In the genomic region with DNA sequence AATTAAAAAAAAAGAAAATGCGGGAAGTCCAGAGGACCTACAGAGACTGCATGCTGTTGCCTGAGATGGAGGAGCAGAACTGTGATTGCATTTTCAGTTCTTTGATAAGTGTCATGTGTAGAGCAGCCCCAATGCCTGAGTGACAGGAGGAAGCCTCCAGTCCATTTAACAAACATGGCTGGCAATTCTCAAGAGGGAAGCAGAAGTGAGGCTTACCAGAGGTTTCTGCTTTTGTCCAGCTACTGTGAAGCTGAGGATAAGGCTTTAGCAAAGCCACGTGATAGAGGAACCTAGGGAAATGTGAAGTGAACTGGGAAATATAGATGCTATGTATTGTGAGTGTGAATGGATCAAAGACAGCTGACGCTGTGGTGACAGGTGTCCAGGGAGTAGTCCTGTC, we compare ENCODE assay signal across 22 mouse cellular contexts. TPM values are rescaled to one million over a fixed set of nuclear protein-coding genes. Genes with fewer than 3 reads are reported as not detected.
"Had no signal": no experiment of that assay in that cellular context is flagged by ENCODE, and none has a peak within 500 bp of the region (broad histone marks: within the 10 kb centered on the region; RNA-seq: fewer than 3 reads in every experiment).

No protein-coding gene starts in this region.

- H3K36me3 ChIP-seq: liver, embryonic 15.5 days; lung, embryonic 15.5 days; midbrain, embryonic 10.5 days; midbrain, embryonic 13.5 days; midbrain, embryonic 15.5 days; neural tube, embryonic 12.5 days; stomach, embryonic 15.5 days had no signal

- H3K4me1 ChIP-seq: liver, embryonic 15.5 days; lung, embryonic 15.5 days; midbrain, embryonic 10.5 days; midbrain, embryonic 13.5 days; midbrain, embryonic 15.5 days; neural tube, embryonic 12.5 days; stomach, embryonic 15.5 days had no signal

- ATAC-seq: liver, postnatal 0 days; midbrain, embryonic 13.5 days; midbrain, embryonic 15.5 days had no signal

- H3K4me2 ChIP-seq: liver, embryonic 15.5 days; lung, embryonic 15.5 days; midbrain, embryonic 13.5 days; midbrain, embryonic 15.5 days; neural tube, embryonic 12.5 days; stomach, embryonic 15.5 days had no signal

- H3K9me3 ChIP-seq: liver, embryonic 15.5 days; lung, embryonic 15.5 days; midbrain, embryonic 10.5 days; midbrain, embryonic 13.5 days; midbrain, embryonic 15.5 days; neural tube, embryonic 12.5 days; stomach, embryonic 15.5 days had no signal

- H3K27me3 ChIP-seq: liver, embryonic 15.5 days; lung, embryonic 15.5 days; midbrain, embryonic 13.5 days; midbrain, embryonic 15.5 days; neural tube, embryonic 12.5 days; stomach, embryonic 15.5 days had no signal

- DNase-seq: liver, postnatal 0 days; lung, adult 2 months; lung, postnatal 10 days; lung, postnatal 4 days; retina, postnatal 1 day; right cerebral cortex, adult 18-20 months; right cerebral cortex, postnatal 25 days; right cerebral cortex, postnatal 4 days; thymus, adult 2 months; thymus, postnatal 25 days; thymus, postnatal 4 days had no signal

- H3K4me3 ChIP-seq: liver, embryonic 15.5 days; lung, embryonic 15.5 days; midbrain, embryonic 10.5 days; midbrain, embryonic 13.5 days; midbrain, embryonic 15.5 days; neural tube, embryonic 12.5 days; stomach, embryonic 15.5 days had no signal

- H3K27ac ChIP-seq: liver, embryonic 15.5 days; lung, embryonic 15.5 days; midbrain, embryonic 10.5 days; midbrain, embryonic 13.5 days; midbrain, embryonic 15.5 days; neural tube, embryonic 12.5 days; stomach, embryonic 15.5 days; stomach, postnatal 0 days had no signal

- H3K9ac ChIP-seq: liver, embryonic 15.5 days; liver, postnatal 0 days; lung, embryonic 15.5 days; midbrain, embryonic 13.5 days; midbrain, embryonic 15.5 days; neural tube, embryonic 12.5 days; stomach, embryonic 15.5 days had no signal

RNA-seq across cellular contexts. Expression of a gene that starts 56.6 kb away (rescaled TPM):
- total RNA-seq: megakaryocyte-erythroid progenitor cell, adult 5-6 weeks; midbrain, postnatal 0 days had no signal
- polyA plus RNA-seq: midbrain, embryonic 10.5 days; midbrain, embryonic 13.5 days; midbrain, embryonic 15.5 days; midbrain, postnatal 0 days; neural tube, embryonic 12.5 days; neural tube, embryonic 14.5 days had no signal
